In the genomic region with DNA sequence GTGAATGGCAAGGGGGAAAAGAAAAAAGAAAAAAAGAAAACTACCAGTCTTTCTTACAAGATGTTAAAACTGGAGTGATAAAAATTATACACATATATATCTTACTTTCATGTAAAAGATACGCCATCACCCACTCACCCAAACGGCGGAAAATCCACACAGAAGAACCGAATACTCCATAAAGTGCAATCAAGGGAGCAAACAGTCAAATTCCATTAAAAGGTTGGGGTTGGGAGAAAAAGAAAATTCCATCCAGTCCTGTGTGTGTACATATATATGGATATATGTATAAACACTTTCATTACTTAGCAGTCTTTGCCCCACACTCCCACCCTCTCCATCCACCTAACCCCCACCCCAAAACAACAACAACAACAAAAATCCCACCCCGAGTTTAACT, we compare ENCODE assay signal across 11 mouse cellular contexts. TPM values are rescaled to one million over a fixed set of nuclear protein-coding genes. Genes with fewer than 3 reads are reported as not detected.
A peak's percentile ranks its signal among the peaks of the same experiment; 100 is the strongest.
DNase-seq lines count a peak whose midpoint lies in the region; ATAC-seq lines count a peak whose summit lies in the region.
"Had no signal": no experiment of that assay in that cellular context is flagged by ENCODE, and none has a peak within 500 bp of the region (broad histone marks: within the 10 kb centered on the region; RNA-seq: fewer than 3 reads in every experiment).

No protein-coding gene starts in this region.

- H3K9ac ChIP-seq in heart, embryonic 14.5 days (ENCODE audit: low read length) = peak overlapping the region; percentile 92
- no peak overlapping the region for H3K9ac ChIP-seq in embryonic facial prominence, embryonic 12.5 days
- H3K9ac ChIP-seq in hindbrain, embryonic 15.5 days = peak overlapping the region; percentile 25; the same call in 1 of the 2 replicates

- no peak for DNase-seq in heart, adult 18-20 months
- DNase-seq in midbrain, embryonic 10.5 days (ENCODE audit: low spot score) = no peak
- no peak for DNase-seq in left cerebral cortex, postnatal 10 days (ENCODE audit: extremely low spot score in 1 of 2, low spot score in 2 of 2)
- no peak for DNase-seq in layer of hippocampus, postnatal 10 days (ENCODE audit: low spot score in 2 of 2)
- DNase-seq: cerebellum, postnatal 10 days; lung, postnatal 10 days; thymus, postnatal 25 days had no signal

- no peaks in the 10 kb centered on the region for H3K9me3 ChIP-seq in heart, embryonic 14.5 days (ENCODE audit: control insufficient read depth, low read length)
- H3K9me3 ChIP-seq in embryonic facial prominence, embryonic 12.5 days = no peaks in the 10 kb centered on the region
- H3K9me3 ChIP-seq in hindbrain, embryonic 15.5 days = no peaks in the 10 kb centered on the region
- H3K9me3 ChIP-seq in midbrain, embryonic 10.5 days (replicated peaks) = no peaks in the 10 kb centered on the region

- H3K27ac ChIP-seq in heart, embryonic 14.5 days (replicated peaks in 1 of 2; ENCODE audit: control insufficient read depth in 1 of 2, insufficient read depth in 1 of 2, low read depth in 2 of 2, low read length in 2 of 2) = no peak overlapping the region
- H3K27ac ChIP-seq in embryonic facial prominence, embryonic 12.5 days = 0 out of 2 replicates have a peak overlapping the region, but pooled peaks have one; percentile 41
- H3K27ac ChIP-seq in hindbrain, embryonic 15.5 days (replicated peaks) = 0 out of 2 replicates have a peak overlapping the region, but pooled peaks have one; percentile 45
- H3K27ac ChIP-seq in midbrain, embryonic 10.5 days (replicated peaks) = peak overlapping the region; percentile 100

- H3K27me3 ChIP-seq in heart, embryonic 14.5 days (ENCODE audit: control insufficient read depth, insufficient read depth, low read length) = no peaks in the 10 kb centered on the region
- no peaks in the 10 kb centered on the region for H3K27me3 ChIP-seq in embryonic facial prominence, embryonic 12.5 days
- H3K27me3 ChIP-seq in hindbrain, embryonic 15.5 days = no peaks in the 10 kb centered on the region
- no peaks in the 10 kb centered on the region for H3K27me3 ChIP-seq in midbrain, embryonic 10.5 days (ENCODE audit: low read depth, poor library complexity, severe bottlenecking)

- 37% methylated on average over 5 of the region's 5 CpGs for WGBS in heart, embryonic 14.5 days
- 19% methylated on average over 5 of the region's 5 CpGs for WGBS in embryonic facial prominence, embryonic 12.5 days
- WGBS in hindbrain, embryonic 15.5 days = 24% methylated on average over 5 of the region's 5 CpGs
- WGBS in midbrain, embryonic 10.5 days = 31% methylated on average over 5 of the region's 5 CpGs

- intact Hi-C loops in left cerebral cortex, postnatal 10 days (cut with DNase I) = loop anchor here (5.0 to 10.0 kb wide), 3 partner anchors 134 to 759 kb away; no protein-coding TSS in a partner anchor

- no peak for ATAC-seq in heart, embryonic 14.5 days (ENCODE audit: insufficient number of reproducible peaks, insufficient read depth, low FRiP score, low read depth)
- no peak for ATAC-seq in embryonic facial prominence, embryonic 12.5 days (ENCODE audit: insufficient number of reproducible peaks, insufficient read depth, low FRiP score, low TSS enrichment)
- no peak for ATAC-seq in hindbrain, embryonic 15.5 days (ENCODE audit: low FRiP score, low read depth)
- no peak for ATAC-seq in megakaryocyte-erythroid progenitor cell, adult 5-6 weeks (replicated peaks; ENCODE audit: low FRiP score, low TSS enrichment, poor library complexity, severe bottlenecking)

- H3K36me3 ChIP-seq in heart, embryonic 14.5 days (ENCODE audit: control insufficient read depth, insufficient read depth, low read length) = no peaks in the 10 kb centered on the region
- no peaks in the 10 kb centered on the region for H3K36me3 ChIP-seq in embryonic facial prominence, embryonic 12.5 days
- H3K36me3 ChIP-seq in hindbrain, embryonic 15.5 days = no peaks in the 10 kb centered on the region
- no peaks in the 10 kb centered on the region for H3K36me3 ChIP-seq in midbrain, embryonic 10.5 days

- peaks cover 0 to 3% of the 10 kb centered on the region in 2 experiments; a peak in 1 of 4 replicates for H3K4me1 ChIP-seq in heart, embryonic 14.5 days (ENCODE audit: control insufficient read depth in 2 of 2, insufficient read depth in 2 of 2, low read length in 2 of 2)
- peaks cover 15% of the 10 kb centered on the region; the same call in 1 of the 2 replicates for H3K4me1 ChIP-seq in embryonic facial prominence, embryonic 12.5 days
- H3K4me1 ChIP-seq in hindbrain, embryonic 15.5 days (replicated peaks) = peaks cover 12% of the 10 kb centered on the region
- H3K4me1 ChIP-seq in midbrain, embryonic 10.5 days = peaks cover 54% of the 10 kb centered on the region

- peak overlapping the region in 1 of 2 experiments; percentile 82; a peak in 3 of 4 replicates for H3K4me3 ChIP-seq in heart, embryonic 14.5 days (ENCODE audit: control insufficient read depth in 1 of 2, insufficient read depth in 1 of 2, low read depth in 1 of 2, low read length in 2 of 2)
- peak overlapping the region; percentile 57 for H3K4me3 ChIP-seq in embryonic facial prominence, embryonic 12.5 days
- H3K4me3 ChIP-seq in hindbrain, embryonic 15.5 days = peak overlapping the region; percentile 89
- H3K4me3 ChIP-seq in midbrain, embryonic 10.5 days = peak overlapping the region; percentile 86

- peak overlapping the region; percentile 74 for H3K4me2 ChIP-seq in heart, embryonic 14.5 days (ENCODE audit: low read length)
- H3K4me2 ChIP-seq in embryonic facial prominence, embryonic 12.5 days (replicated peaks) = peak overlapping the region; percentile 72
- peak overlapping the region; percentile 91 for H3K4me2 ChIP-seq in hindbrain, embryonic 15.5 days

RNA-seq across cellular contexts. Expression of a gene that starts 1.7 kb away (rescaled TPM):
- polyA plus RNA-seq in heart, embryonic 14.5 days (2014; fragmentation: Nextera tagmentation; extraction: Ambion mirVana) = 8.6 and 11.9 TPM in 2 replicates
- 1 to 10 TPM; 6.3 to 9.1 TPM for total RNA-seq in heart, adult 18-20 months (2021)
- 7.4 and 7.9 TPM in 2 replicates for polyA plus RNA-seq in embryonic facial prominence, embryonic 12.5 days (2016; fragmentation: Nextera tagmentation; extraction: Ambion mirVana)
- 10.8 and 12.5 TPM in 2 replicates for polyA plus RNA-seq in hindbrain, embryonic 15.5 days (2015; fragmentation: Nextera tagmentation; extraction: Ambion mirVana)
- polyA plus RNA-seq in midbrain, embryonic 10.5 days (2016; fragmentation: Nextera tagmentation; extraction: Ambion mirVana) = 17.1 and 18.0 TPM in 2 replicates
- 1 to 10 TPM; 5.4 to 6.0 TPM for total RNA-seq in left cerebral cortex, postnatal 10 days (2021)
- 1 to 10 TPM; 1.1 to 1.3 TPM for total RNA-seq in layer of hippocampus, postnatal 10 days (2021)
- not detected in 2 replicates for total RNA-seq in megakaryocyte-erythroid progenitor cell, adult 5-6 weeks (2014; fragmentation: Nextera tagmentation)
- not detected in 2 replicates for total RNA-seq in megakaryocyte-erythroid progenitor cell, adult 5-6 weeks (2017)

Comparison
In these comparisons a context has a peak if more than half of its experiments do, and no peak if none do; other contexts are left out.
1. H3K27ac ChIP-seq: peak in embryonic facial prominence, embryonic 12.5 days (single experiment), hindbrain, embryonic 15.5 days (single experiment) and midbrain, embryonic 10.5 days (single experiment); none in heart, embryonic 14.5 days (0 of 2).
2. Peak in every context shown above with its lines, with median percentiles within 50 percentile points of each other: H3K4me2 ChIP-seq.